Mouse (Mus musculus) kidney, embryonic 16.5 days (tissue): ENCODE data around the gene Zfp709. TPM values are rescaled to one million over a fixed set of nuclear protein-coding genes. Genes with fewer than 3 reads are reported as not detected.
A peak's percentile ranks its signal among the peaks of the same experiment; 100 is the strongest.
"Not testable (repeated sequence)": the region's sequence is repeated elsewhere in the genome, so short reads cannot be mapped to it uniquely, and the experiment has no call there.

Experiments
- ATAC-seq: fragments of 200-750 bp; cut with Nextera tagmentation; 2 replicates; pipeline ENCODE4 v1.8.0; 2017; ENCODE audit warnings: moderate TSS enrichment; ENCODE audit not compliant: low FRiP score, low TSS enrichment
- H3K27ac ChIP-seq: fragments of 300-500 bp; sonication (generic); 2 replicates; pipeline ENCODE4 v1.5.1; 2014; ENCODE audit warnings: low read length
- H3K27me3 ChIP-seq: fragments of 300-500 bp; sonication (generic); 2 replicates; pipeline ENCODE4 v1.6.1; 2014; ENCODE audit warnings: low read length, control low read depth, mixed read lengths; ENCODE audit not compliant: insufficient read depth
- H3K36me3 ChIP-seq: fragments of 300-500 bp; sonication (generic); 2 replicates; pipeline ENCODE4 v1.6.1; 2014; ENCODE audit warnings: low read length, control low read depth, mixed read lengths; ENCODE audit not compliant: insufficient read depth
- H3K4me1 ChIP-seq: fragments of 300-500 bp; sonication (generic); 2 replicates; pipeline ENCODE4 v1.6.1; 2014; ENCODE audit warnings: low read length, control low read depth, mixed read lengths; ENCODE audit not compliant: insufficient read depth
- H3K4me2 ChIP-seq: fragments of 300-500 bp; sonication (generic); replicated peaks from 2 replicates; pipeline ENCODE4 v1.6.1; 2014; ENCODE audit warnings: low read depth, low read length
- H3K4me3 ChIP-seq: fragments of 300-500 bp; sonication (generic); 2 replicates; pipeline ENCODE4 v1.5.1; 2014; ENCODE audit warnings: mild to moderate bottlenecking, low read length
- H3K9ac ChIP-seq: fragments of 300-500 bp; sonication (generic); replicated peaks from 2 replicates; pipeline ENCODE4 v1.6.1; 2014; ENCODE audit warnings: low read length
- H3K9me3 ChIP-seq: fragments of 300-500 bp; sonication (generic); 2 replicates; pipeline ENCODE4 v1.6.1; 2016; ENCODE audit warnings: low read length, control low read depth
- WGBS: fragments of 180-500 bp; shearing (Covaris S2); extraction: QIAGEN DNeasy Blood & Tissue Kit; methylation state at CpG from one replicate; pipeline ENCODE4 v1.1.7; 2014; 5-methylcytosine and 5-hydroxymethylcytosine counted together
- polyA plus RNA-seq: library from polyadenylated mRNA; unstranded; fragments of >200 nt; fragmentation: Nextera tagmentation; extraction: Ambion mirVana; gene quantifications from 2 replicates; pipeline ENCODE4 v1.2.1, GENCODE M21; 2015

The Zfp709 gene
- polyA plus RNA-seq, 1 experiment from 2014 or later = 6.5 TPM

GRCm38 (mm10) chr8:71857364-71857763, 24.5 kb upstream of the Zfp709 start:
- not testable (repeated sequence) for H3K27ac ChIP-seq

GRCm38 (mm10) chr8:71861551-71861950, 20.3 kb upstream of the Zfp709 start:
- not testable (repeated sequence) for H3K4me1 ChIP-seq, H3K4me3 ChIP-seq, H3K9me3 ChIP-seq, H3K27ac ChIP-seq, ATAC-seq, H3K4me2 ChIP-seq, H3K9ac ChIP-seq, H3K36me3 ChIP-seq, H3K27me3 ChIP-seq
- 63% methylated on average over 1 of the region's 1 CpGs for WGBS

More at GRCm38 (mm10) chr8:71857364-71857763, 24.5 kb upstream of the Zfp709 start:
- H3K4me1 ChIP-seq, ATAC-seq, H3K4me3 ChIP-seq, H3K36me3 ChIP-seq, H3K27me3 ChIP-seq, H3K9me3 ChIP-seq, H3K4me2 ChIP-seq, H3K9ac ChIP-seq: not testable (repeated sequence)
- WGBS = 82% methylated on average over 2 of the region's 2 CpGs

- H3K4me1 ChIP-seq, H3K4me3 ChIP-seq, H3K27me3 ChIP-seq, H3K9me3 ChIP-seq, ATAC-seq, H3K36me3 ChIP-seq, H3K4me2 ChIP-seq, H3K9ac ChIP-seq, H3K27ac ChIP-seq: not testable (repeated sequence)
Observed at GRCm38 (mm10) chr8:71862038-71862437, 19.8 kb upstream of the Zfp709 start.

- H3K9ac ChIP-seq, ATAC-seq, H3K36me3 ChIP-seq, H3K4me2 ChIP-seq, H3K9me3 ChIP-seq, H3K27ac ChIP-seq, H3K4me1 ChIP-seq, H3K27me3 ChIP-seq, H3K4me3 ChIP-seq: not testable (repeated sequence)
- 44% methylated on average over 9 of the region's 11 CpGs for WGBS
Observed at GRCm38 (mm10) chr8:71900666-71901065, 18.8 kb downstream of the Zfp709 start.

GRCm38 (mm10) chr8:71903084-71903483, 21.3 kb downstream of the Zfp709 start:
- ATAC-seq, H3K9ac ChIP-seq, H3K36me3 ChIP-seq, H3K27me3 ChIP-seq, H3K4me2 ChIP-seq, H3K4me3 ChIP-seq, H3K27ac ChIP-seq, H3K9me3 ChIP-seq, H3K4me1 ChIP-seq: not testable (repeated sequence)
- WGBS = 45% methylated on average over 1 of the region's 1 CpGs

GRCm38 (mm10) chr8:71906809-71907208, 25.0 kb downstream of the Zfp709 start:
- no peaks in the 10 kb centered on the region for H3K4me1 ChIP-seq
- H3K9ac ChIP-seq = no peak overlapping the region
- peaks cover 8% of the 10 kb centered on the region; the same call in 1 of the 2 replicates for H3K9me3 ChIP-seq
- no peaks in the 10 kb centered on the region for H3K36me3 ChIP-seq
- 100% methylated on average over 1 of the region's 1 CpGs for WGBS
- H3K27ac ChIP-seq = no peak overlapping the region
- no peaks in the 10 kb centered on the region for H3K27me3 ChIP-seq
- no peak for ATAC-seq
- H3K4me3 ChIP-seq = no peak overlapping the region
- H3K4me2 ChIP-seq = no peak overlapping the region

GRCm38 (mm10) chr8:71907798-71908257, 26.0 kb downstream of the Zfp709 start:
- 94% methylated on average over 5 of the region's 5 CpGs for WGBS
- Histone ChIP-seq H3K4me3 (peak overlapping the region; percentile 63), H3K36me3 (no peaks in the 10 kb centered on the region), H3K4me2 (peak overlapping the region; percentile 42), H3K4me1 (no peaks in the 10 kb centered on the region), H3K27ac (peak overlapping the region; percentile 97), H3K9me3 (0 out of 2 replicates have a peak, but pooled peaks cover 5% of the 10 kb centered on the region), H3K9ac (no peak overlapping the region), H3K27me3 (no peaks in the 10 kb centered on the region)
- no peak for ATAC-seq

GRCm38 (mm10) chr8:71908309-71909261, 26.8 kb downstream of the Zfp709 start, which contains the start of the genes Zfp882 and Zfp617:
Gene Zfp882 (plus strand): TSS chr8:71908608.
Gene Zfp617 (plus strand): TSS chr8:71908635.
- H3K36me3 ChIP-seq = peaks cover 2% of the 10 kb centered on the region; the same call in 1 of the 2 replicates
- no peaks in the 10 kb centered on the region for H3K27me3 ChIP-seq
- WGBS = 5% methylated on average over 47 of the region's 47 CpGs
- no peaks in the 10 kb centered on the region for H3K4me1 ChIP-seq
- H3K4me2 ChIP-seq = peak within 1 kb of the TSS; percentile 42
- peak within 1 kb of the TSS; percentile 97 for H3K27ac ChIP-seq
- peak within 1 kb of the TSS; percentile 63 for H3K4me3 ChIP-seq
- 0 out of 2 replicates have a peak, but pooled peaks cover 5% of the 10 kb centered on the region for H3K9me3 ChIP-seq
- H3K9ac ChIP-seq = peak within 1 kb of the TSS; percentile 86
- peak; percentile 96 for ATAC-seq

- Histone ChIP-seq H3K9me3 (0 out of 2 replicates have a peak, but pooled peaks cover 5% of the 10 kb centered on the region), H3K4me2 (no peak overlapping the region), H3K4me3 (no peak overlapping the region), H3K9ac (no peak overlapping the region), H3K4me1 (no peaks in the 10 kb centered on the region), H3K27me3 (no peaks in the 10 kb centered on the region), H3K27ac (no peak overlapping the region), H3K36me3 (peaks cover 29% of the 10 kb centered on the region)
- 88% methylated on average over 2 of the region's 2 CpGs for whole genome bisulfite sequencing
- ATAC-seq = no peak
Observed at GRCm38 (mm10) chr8:71912286-71912685, 30.5 kb downstream of the Zfp709 start.
